Mouse (Mus musculus) thymus, adult 2 months (tissue): ENCODE results near the gene Calm1.

ENCODE experiments used
- CTCF ChIP-seq: fragments of 200-500 bp; IDR thresholded peaks from 2 replicates; pipeline ENCODE4 v1.5.1; 2012; ENCODE audit warnings: mild to moderate bottlenecking, control low read depth, low read length, moderate library complexity, borderline replicate concordance; ENCODE audit not compliant: control insufficient read depth, poor library complexity, insufficient read depth; ENCODE audit errors: extremely low read depth
- POLR2A ChIP-seq: fragments of 200-500 bp; IDR thresholded peaks from 2 replicates; pipeline ENCODE4 v1.6.1; 2012; ENCODE audit warnings: mild to moderate bottlenecking, low read length, control low read depth, moderate library complexity; ENCODE audit not compliant: control insufficient read depth, poor library complexity, insufficient read depth; ENCODE audit errors: extremely low read depth

- TF ChIP-seq POLR2A = no peak
- TF ChIP-seq CTCF = no peak
Observed at GRCm38 (mm10) chr12:100221608-100222321, 22.5 kb downstream of the Calm1 start.
